Mouse (Mus musculus) MEL (cell line): ENCODE results near the gene Cadm3. TPM values are rescaled to one million over a fixed set of nuclear protein-coding genes. Genes with fewer than 3 reads are reported as not detected.
A peak's percentile ranks its signal among the peaks of the same experiment; 100 is the strongest.

ENCODE experiments used
- DNase-seq: peaks from one replicate; pipeline ENCODE4 v3.0.0; 2011; ENCODE audit warnings: low read depth, low spot score
- H3K27ac ChIP-seq: 2 replicates; pipeline ENCODE4 v1.5.1; 2012; ENCODE audit warnings: low read depth, mild to moderate bottlenecking, control low read depth, low read length, moderate library complexity; ENCODE audit not compliant: control insufficient read depth
- H3K27me3 ChIP-seq, 2 experiments: fragments of 150-350 bp in 1 of 2; sonication (generic) in 1 of 2; 2 replicates each; pipeline ENCODE4 v1.6.1; 2012; ENCODE audit warnings: low read length in 2 of 2, mild to moderate bottlenecking in 2 of 2, improper control_type of control experiment in 1 of 2, moderate library complexity in 1 of 2; ENCODE audit not compliant: insufficient read depth in 2 of 2, control insufficient read depth in 1 of 2
- H3K36me3 ChIP-seq, 2 experiments: 2 replicates each; pipeline ENCODE4 v1.6.1; 2012 to 2014; ENCODE audit warnings: low read length in 2 of 2, improper control_type of control experiment in 1 of 2, inconsistent platforms in 1 of 2, mild to moderate bottlenecking in 1 of 2; ENCODE audit not compliant: insufficient read depth in 2 of 2, control insufficient read depth in 1 of 2
- H3K4me1 ChIP-seq, 2 experiments: fragments of 150-350 bp in 1 of 2; sonication (generic) in 1 of 2; 2 replicates each; pipeline ENCODE4 v1.6.1; 2012; ENCODE audit warnings: low read length in 2 of 2, improper control_type of control experiment in 1 of 2, mild to moderate bottlenecking in 1 of 2; ENCODE audit not compliant: insufficient read depth in 2 of 2, control insufficient read depth in 1 of 2
- H3K4me3 ChIP-seq, 2 experiments: fragments of 150-350 bp in 1 of 2; sonication (generic) in 1 of 2; 2 replicates each; pipeline ENCODE4 v1.5.1; 2012; ENCODE audit warnings: low read depth in 2 of 2, low read length in 2 of 2, mild to moderate bottlenecking in 2 of 2, moderate library complexity in 2 of 2, control low read depth in 1 of 2, improper control_type of control experiment in 1 of 2; ENCODE audit not compliant: control insufficient read depth in 1 of 2, insufficient read depth in 1 of 2
- H3K79me2 ChIP-seq: 2 replicates; pipeline ENCODE4 v1.6.1; 2012; ENCODE audit warnings: mild to moderate bottlenecking, low read length, moderate library complexity; ENCODE audit not compliant: control insufficient read depth, poor library complexity, insufficient read depth
- H3K9ac ChIP-seq: 2 replicates; pipeline ENCODE4 v1.6.1; 2012; ENCODE audit warnings: low read depth, mild to moderate bottlenecking, control low read depth, low read length, moderate library complexity; ENCODE audit not compliant: control insufficient read depth, poor library complexity, severe bottlenecking
- H3K9me3 ChIP-seq: fragments of 150-350 bp; sonication (generic); replicated peaks from 2 replicates; pipeline ENCODE4 v1.6.1; 2012; ENCODE audit warnings: mild to moderate bottlenecking, low read length, improper control_type of control experiment, moderate library complexity; ENCODE audit not compliant: insufficient read depth
- CHD1 ChIP-seq: IDR thresholded peaks from 2 replicates; pipeline ENCODE4 v1.6.1; 2012; ENCODE audit warnings: low read depth, mild to moderate bottlenecking, inconsistent platforms, low read length, improper control_type of control experiment
- CHD2 ChIP-seq: IDR thresholded peaks from 2 replicates; pipeline ENCODE4 v1.6.1; 2011; ENCODE audit warnings: low read length, improper control_type of control experiment
- CTCF ChIP-seq, 3 experiments: IDR thresholded peaks in 2 of 3; conservative IDR thresholded peaks in 1 of 3; 2 replicates each; pipeline ENCODE4 v1.5.1; 2011 to 2012; ENCODE audit warnings: low read length in 3 of 3, low read depth in 2 of 3, mild to moderate bottlenecking in 2 of 3, improper control_type of control experiment in 1 of 3, inconsistent platforms in 1 of 3, mixed read lengths in 1 of 3, moderate library complexity in 1 of 3; ENCODE audit not compliant: control insufficient read depth in 1 of 3, insufficient read depth in 1 of 3, poor library complexity in 1 of 3, severe bottlenecking in 1 of 3
- ELF1 ChIP-seq: IDR thresholded peaks from 2 replicates; pipeline ENCODE4 v1.6.1; 2014; ENCODE audit warnings: low read depth, mild to moderate bottlenecking, inconsistent platforms, low read length, improper control_type of control experiment, moderate library complexity
- ETS1 ChIP-seq: IDR thresholded peaks from 2 replicates; pipeline ENCODE4 v1.6.1; 2012; ENCODE audit warnings: low read depth, mild to moderate bottlenecking, inconsistent platforms, low read length, improper control_type of control experiment, moderate library complexity
- GABPA ChIP-seq: IDR thresholded peaks from 2 replicates; pipeline ENCODE4 v1.6.1; 2012; ENCODE audit warnings: low read depth, mild to moderate bottlenecking, inconsistent platforms, low read length, improper control_type of control experiment, moderate library complexity
- KAT2A ChIP-seq: conservative IDR thresholded peaks from 2 replicates; pipeline ENCODE4 v1.6.1; 2012; ENCODE audit warnings: low read depth, low read length, improper control_type of control experiment, inconsistent platforms
- MAX ChIP-seq: IDR thresholded peaks from 2 replicates; pipeline ENCODE4 v1.6.1; 2011; ENCODE audit warnings: low read length, improper control_type of control experiment
- MAZ ChIP-seq: IDR thresholded peaks from 2 replicates; pipeline ENCODE4 v1.6.1; 2012; ENCODE audit warnings: low read depth, mild to moderate bottlenecking, inconsistent platforms, low read length, improper control_type of control experiment
- MEF2A ChIP-seq: IDR thresholded peaks from 2 replicates; pipeline ENCODE4 v1.6.1; 2014; ENCODE audit warnings: low read depth, mild to moderate bottlenecking, inconsistent platforms, low read length, improper control_type of control experiment; ENCODE audit not compliant: poor library complexity, insufficient replicate concordance, severe bottlenecking; ENCODE audit errors: extremely low read depth
- MXI1 ChIP-seq: IDR thresholded peaks from 2 replicates; pipeline ENCODE4 v1.6.1; 2011; ENCODE audit warnings: mild to moderate bottlenecking, low read depth, low read length, improper control_type of control experiment
- MYB ChIP-seq: IDR thresholded peaks from 2 replicates; pipeline ENCODE4 v1.6.1; 2011; ENCODE audit warnings: mild to moderate bottlenecking, low read depth, low read length, improper control_type of control experiment
- NRF1 ChIP-seq: IDR thresholded peaks from 2 replicates; pipeline ENCODE4 v1.6.1; 2014; ENCODE audit warnings: low read depth, mild to moderate bottlenecking, inconsistent platforms, low read length, improper control_type of control experiment, moderate library complexity; ENCODE audit not compliant: poor library complexity, insufficient read depth, severe bottlenecking
- POLR2AphosphoS5 ChIP-seq: IDR thresholded peaks from 2 replicates; pipeline ENCODE4 v1.6.1; 2012; ENCODE audit warnings: low read depth, borderline replicate concordance, mild to moderate bottlenecking, inconsistent platforms, low read length, moderate library complexity, mixed read lengths
- RAD21 ChIP-seq: IDR thresholded peaks from 2 replicates; pipeline ENCODE4 v1.6.1; 2011; ENCODE audit warnings: mild to moderate bottlenecking, low read depth, low read length, improper control_type of control experiment
- RCOR1 ChIP-seq: IDR thresholded peaks from 2 replicates; pipeline ENCODE4 v1.6.1; 2012; ENCODE audit warnings: low read depth, mild to moderate bottlenecking, inconsistent platforms, low read length, improper control_type of control experiment
- SIN3A ChIP-seq: IDR thresholded peaks from 2 replicates; pipeline ENCODE4 v1.6.1; 2012; ENCODE audit warnings: low read length, improper control_type of control experiment, inconsistent platforms
- SMC3 ChIP-seq: IDR thresholded peaks from 2 replicates; pipeline ENCODE4 v1.6.1; 2011; ENCODE audit warnings: low read depth, low read length, improper control_type of control experiment
- TAL1 ChIP-seq: IDR thresholded peaks from 2 replicates; pipeline ENCODE4 v1.6.1; 2012; ENCODE audit warnings: mild to moderate bottlenecking, inconsistent platforms, low read length, moderate library complexity, mixed read lengths
- TCF12 ChIP-seq: IDR thresholded peaks from 2 replicates; pipeline ENCODE4 v1.6.1; 2014; ENCODE audit warnings: low read depth, mild to moderate bottlenecking, inconsistent platforms, low read length, improper control_type of control experiment, moderate library complexity
- UBTF ChIP-seq: IDR thresholded peaks from 2 replicates; pipeline ENCODE4 v1.6.1; 2012; ENCODE audit warnings: low read depth, mild to moderate bottlenecking, inconsistent platforms, low read length, improper control_type of control experiment, moderate library complexity, borderline replicate concordance; ENCODE audit not compliant: insufficient read depth
- USF1 ChIP-seq: IDR thresholded peaks from 2 replicates; pipeline ENCODE4 v1.6.1; 2014; ENCODE audit warnings: low read depth, mild to moderate bottlenecking, inconsistent platforms, low read length, improper control_type of control experiment, moderate library complexity
- USF2 ChIP-seq, 2 experiments: IDR thresholded peaks; 2 replicates each; pipeline ENCODE4 v1.6.1; 2011 to 2012; ENCODE audit warnings: improper control_type of control experiment in 2 of 2, low read length in 2 of 2, borderline replicate concordance in 1 of 2, inconsistent platforms in 1 of 2, low read depth in 1 of 2, mild to moderate bottlenecking in 1 of 2; ENCODE audit not compliant: insufficient read depth in 1 of 2
- ZC3H11A ChIP-seq: IDR thresholded peaks from 2 replicates; pipeline ENCODE4 v1.6.1; 2012; ENCODE audit warnings: low read depth, mild to moderate bottlenecking, inconsistent platforms, low read length, improper control_type of control experiment
- ZKSCAN1 ChIP-seq: IDR thresholded peaks from 2 replicates; pipeline ENCODE4 v1.6.1; 2012; ENCODE audit warnings: low read depth, mild to moderate bottlenecking, inconsistent platforms, low read length, improper control_type of control experiment, moderate library complexity
- ZMIZ1 ChIP-seq: IDR thresholded peaks from 2 replicates; pipeline ENCODE4 v1.6.1; 2012; ENCODE audit warnings: low read depth, mild to moderate bottlenecking, inconsistent platforms, low read length, improper control_type of control experiment, moderate library complexity
- polyA plus RNA-seq, 2 experiments: library from polyadenylated mRNA; stranded (reverse) in 1 of 2; unstranded in 1 of 2; fragments of >175 nt in 1 of 2; fragments of >200 nt in 1 of 2; gene quantifications; 2 replicates each; pipeline versions ENCODE4 v1.2.1 to v1.2.4; 2012; ENCODE audit warnings: low replicate concordance in 2 of 2, low read depth in 1 of 2; ENCODE audit not compliant: insufficient read length in 2 of 2, insufficient read depth in 1 of 2, missing spikeins in 1 of 2
- total RNA-seq: library from RNA; depleted of rRNA; stranded (reverse); fragments of 300-350 nt; gene quantifications from 2 replicates; pipeline ENCODE4 v1.2.3, GENCODE M21; 2012

The Cadm3 gene
- total and polyA plus RNA-seq, 3 experiments: 0.03 to 0.19 TPM; not detected in 1

DNA sequence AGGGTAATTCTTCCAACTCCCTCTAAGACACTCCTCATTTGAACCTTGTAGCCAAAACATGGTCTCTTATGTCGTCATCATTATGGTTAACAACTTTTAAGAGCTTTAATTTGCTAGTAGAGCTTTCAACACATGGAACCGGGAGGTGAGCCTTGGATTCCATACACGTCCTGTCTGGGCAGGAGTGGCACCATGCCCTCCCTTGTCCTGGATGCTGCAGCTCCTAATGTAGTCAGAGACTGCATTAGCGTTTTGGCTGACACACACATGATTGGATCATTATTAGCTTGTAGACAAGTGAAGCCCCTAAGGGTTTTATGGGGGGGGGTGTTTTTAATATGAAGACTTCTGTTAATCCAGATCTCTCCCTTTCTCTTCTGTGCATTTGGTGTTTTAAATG lies 42.5 kb downstream of the Cadm3 start (continued):
- no peak for TF ChIP-seq ELF1

DNA sequence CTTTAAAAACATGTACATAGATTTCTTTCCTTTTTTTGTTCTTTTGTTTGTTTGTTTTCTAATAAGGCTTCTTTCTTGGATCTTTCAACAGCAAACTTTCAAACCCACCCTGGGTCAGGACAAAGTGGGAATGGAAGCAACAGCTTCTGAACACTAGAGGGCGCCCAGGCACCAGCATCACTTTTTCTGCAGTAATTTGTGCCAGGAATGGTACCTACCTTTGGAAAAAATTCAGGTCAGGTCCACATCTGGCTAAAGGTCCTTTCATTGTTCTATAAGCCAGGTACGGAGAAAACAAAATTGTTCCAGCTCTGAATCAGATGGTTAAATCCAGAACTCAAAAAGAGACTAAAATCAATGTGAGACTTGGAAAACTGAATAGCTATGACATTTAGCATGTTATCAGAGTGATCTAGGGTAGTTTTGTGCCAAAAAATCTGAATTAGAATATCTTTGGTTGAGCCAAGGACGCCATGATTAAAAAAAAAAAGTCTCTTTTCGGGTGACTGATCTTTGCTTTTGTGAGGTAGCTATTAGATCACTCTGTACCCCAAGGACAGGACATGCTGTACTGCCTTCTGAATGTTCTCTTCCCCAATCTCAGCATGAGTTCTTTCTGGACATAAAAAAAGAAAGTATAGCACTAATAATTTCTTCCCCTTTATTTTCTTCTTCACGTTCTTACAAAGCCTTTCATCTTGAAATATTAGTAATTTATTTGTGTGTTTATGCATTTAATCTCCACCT lies 43.5 kb downstream of the Cadm3 start:
- Histone ChIP-seq H3K9me3 (no peaks in the 10 kb centered on the region), H3K27ac (no peak overlapping the region), H3K9ac (no peak overlapping the region), H3K4me3 (no peak overlapping the region), H3K79me2 (no peaks in the 10 kb centered on the region), H3K36me3 (peaks cover 0 to 56% of the 10 kb centered on the region in 2 experiments; a peak in 2 of 4 replicates), H3K27me3 (no peaks in the 10 kb centered on the region), H3K4me1 (peaks cover 51 to 53% of the 10 kb centered on the region in 2 experiments)
- TF ChIP-seq ZC3H11A: peak; percentile 73
- TF ChIP-seq SMC3: peak; percentile 75
- peak; percentile 78 for TF ChIP-seq RAD21
- 0 out of 2 replicates have a peak, but pooled peaks have one; percentile 20 for TF ChIP-seq SIN3A
- TF ChIP-seq CTCF (IDR thresholded peaks at IDR 0.05 in 2 of 3, conservative IDR thresholded peaks at IDR 0.05 in 1 of 3; ENCODE audit: control insufficient read depth in 1 of 3, insufficient read depth in 1 of 3, low read depth in 2 of 3, low read length in 3 of 3, poor library complexity in 1 of 3, severe bottlenecking in 1 of 3): peak; percentile 60 to 85 (median 75)
- TF ChIP-seq MXI1: no peak
- no peak for TF ChIP-seq UBTF
- DNase-seq: peak; percentile 59

DNA sequence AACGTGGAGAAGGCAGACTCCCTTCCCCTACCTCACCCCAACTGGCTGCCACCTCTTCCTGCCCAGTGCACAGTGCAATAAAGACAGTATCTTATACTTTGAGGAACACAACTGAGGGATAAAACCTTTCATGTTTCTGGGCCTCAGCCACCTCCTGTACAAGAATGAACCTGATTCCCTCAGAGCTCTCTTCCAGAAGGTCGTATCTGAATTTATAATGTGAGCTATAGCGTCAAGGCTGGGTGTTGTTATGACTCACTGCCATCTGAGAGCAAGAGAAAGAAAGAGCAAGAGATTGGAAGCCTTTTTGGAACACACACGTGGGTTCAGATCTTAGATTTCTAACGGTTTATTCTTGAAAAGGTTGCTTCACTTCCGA lies 45.3 kb downstream of the Cadm3 start:
- H3K27me3 ChIP-seq: no peaks in the 10 kb centered on the region
- peak; percentile 82 for DNase-seq
- H3K4me1 ChIP-seq: peaks cover 44 to 57% of the 10 kb centered on the region in 2 experiments
- H3K79me2 ChIP-seq: no peaks in the 10 kb centered on the region
- H3K9me3 ChIP-seq: no peaks in the 10 kb centered on the region
- peaks cover 0 to 60% of the 10 kb centered on the region in 2 experiments; a peak in 2 of 4 replicates for H3K36me3 ChIP-seq
- H3K9ac ChIP-seq: peak overlapping the region; percentile 63
- peak overlapping the region; percentile 2 to 20; a peak in 3 of 4 replicates for H3K4me3 ChIP-seq
- peak overlapping the region; percentile 99 for H3K27ac ChIP-seq
- TF ChIP-seq GABPA (no peak), POLR2AphosphoS5 (no peak), MAX (peak; percentile 68; the same call in 1 of the 2 replicates), ZMIZ1 (no peak), SMC3 (no peak), CTCF (IDR thresholded peaks at IDR 0.05 in 2 of 3, conservative IDR thresholded peaks at IDR 0.05 in 1 of 3; ENCODE audit: control insufficient read depth in 1 of 3, insufficient read depth in 1 of 3, low read depth in 2 of 3, low read length in 3 of 3, poor library complexity in 1 of 3, severe bottlenecking in 1 of 3) (no peak), USF2 (IDR thresholded peaks at IDR 0.05; ENCODE audit: borderline replicate concordance in 1 of 2, insufficient read depth in 1 of 2, low read depth in 1 of 2, low read length in 2 of 2) (no peak), CHD1 (no peak), MAZ (no peak), TAL1 (no peak), CHD2 (no peak), TCF12 (peak; percentile 85), RAD21 (no peak), MYB (no peak; the same call in 1 of the 2 replicates), ZKSCAN1 (no peak), RCOR1 (peak; percentile 69; the same call in 1 of the 2 replicates), MEF2A (no peak), NRF1 (no peak), KAT2A (no peak; the same call in 1 of the 2 replicates), USF1 (0 out of 2 replicates have a peak, but pooled peaks have one; percentile 18), ETS1 (peak; percentile 84), UBTF (no peak)
